Mouse (Mus musculus) lung, adult 2 months (tissue): ENCODE measurements around the gene Psmd11. TPM values are rescaled to one million over a fixed set of nuclear protein-coding genes. Genes with fewer than 3 reads are reported as not detected.
A peak's percentile ranks its signal among the peaks of the same experiment; 100 is the strongest.
"Not testable (repeated sequence)": the region's sequence is repeated elsewhere in the genome, so short reads cannot be mapped to it uniquely, and the experiment has no call there.

Experiments used
- DNase-seq: peaks from one replicate; pipeline ENCODE4 v3.0.0; 2022
- H3K4me1 ChIP-seq: fragments of 200-500 bp; 2 replicates; pipeline ENCODE4 v1.6.1; 2011; ENCODE audit warnings: low read length; ENCODE audit not compliant: control insufficient read depth, insufficient read depth
- H3K4me3 ChIP-seq: fragments of 200-500 bp; replicated peaks from 2 replicates; pipeline ENCODE3; 2011; ENCODE audit warnings: low read depth, mild to moderate bottlenecking, control low read depth, low read length; ENCODE audit errors: extremely low read depth
- CTCF ChIP-seq: fragments of 200-500 bp; IDR thresholded peaks from 2 replicates; pipeline ENCODE4 v1.5.1; 2011; ENCODE audit warnings: mild to moderate bottlenecking, low read length, control low read depth; ENCODE audit not compliant: insufficient read depth
- POLR2A ChIP-seq: fragments of 200-500 bp; IDR thresholded peaks from 2 replicates; pipeline ENCODE4 v1.6.1; 2011; ENCODE audit warnings: low read depth, mild to moderate bottlenecking, control low read depth, low read length, borderline replicate concordance; ENCODE audit errors: extremely low read depth
- WGBS: fragments of 180-500 bp; shearing (Covaris S2); methylation state at CpG from one replicate; pipeline ENCODE4 v1.1.7; 2018; 5-methylcytosine and 5-hydroxymethylcytosine counted together
- polyA plus RNA-seq: library from polyadenylated mRNA; depleted of rRNA; stranded (reverse); fragments of >200 nt; gene quantifications from 2 replicates; pipeline ENCODE4 v1.2.3, GENCODE M21; 2012

Gene Psmd11
- polyA plus RNA-seq, 1 experiment: 48.3 TPM

DNA sequence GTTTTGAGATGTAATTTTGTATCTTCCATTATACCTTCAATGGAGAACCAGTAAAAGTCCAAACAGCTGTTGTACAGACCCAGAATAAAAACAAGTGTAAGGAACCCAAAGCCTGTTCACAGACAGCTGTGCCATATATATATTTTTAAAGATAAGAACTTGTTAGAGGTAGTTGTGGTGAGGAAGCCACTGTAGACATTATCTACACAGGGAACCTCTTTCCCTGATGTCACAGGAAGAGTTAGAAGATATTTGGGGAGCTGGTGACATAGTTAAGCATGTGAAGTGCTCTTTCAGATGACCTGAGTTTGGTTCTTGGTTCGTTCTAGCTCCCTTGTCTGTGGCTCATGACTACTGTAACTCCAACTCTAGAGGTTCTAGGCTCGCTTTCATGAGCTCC is 3.7 kb upstream of the Psmd11 start:
- no peak for DNase-seq
- Histone ChIP-seq H3K4me1 (peaks cover 2% of the 10 kb centered on the region), H3K4me3 (no peak overlapping the region)
- 59% methylated on average over 2 of the region's 2 CpGs for WGBS
- TF ChIP-seq CTCF (no peak), POLR2A (no peak)

DNA sequence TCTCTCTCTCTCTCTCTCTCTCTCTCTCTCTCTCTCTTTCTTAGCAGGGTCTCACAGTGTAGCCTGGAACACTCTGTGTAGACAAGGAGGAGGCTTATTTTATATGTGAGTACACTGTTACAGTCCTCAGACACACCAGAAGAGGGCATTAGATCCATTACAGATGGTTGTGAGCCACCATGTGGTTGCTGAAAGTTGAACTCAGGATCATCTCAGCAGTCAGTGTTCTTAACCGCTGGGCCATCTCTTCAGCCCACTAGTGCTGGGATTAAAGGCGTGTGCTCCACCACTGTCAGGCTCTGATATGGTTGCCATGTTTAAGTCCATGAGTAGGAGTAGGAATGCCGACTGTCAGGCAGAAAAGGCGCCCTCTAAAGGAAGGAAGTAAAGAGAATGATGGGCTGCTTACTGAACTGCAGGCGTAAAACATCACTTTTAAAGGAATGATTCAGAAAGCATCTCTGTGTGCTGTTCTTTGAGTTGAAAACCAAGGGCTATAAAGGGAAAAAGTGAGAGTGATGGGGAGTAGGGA is 3.1 kb upstream of the Psmd11 start:
- DNase-seq: no peak
- Histone ChIP-seq H3K4me3 (no peak overlapping the region), H3K4me1 (peaks cover 4% of the 10 kb centered on the region)
- 58% methylated on average over 5 of the region's 5 CpGs for WGBS
- TF ChIP-seq CTCF: no peak
- TF ChIP-seq POLR2A: no peak

DNA sequence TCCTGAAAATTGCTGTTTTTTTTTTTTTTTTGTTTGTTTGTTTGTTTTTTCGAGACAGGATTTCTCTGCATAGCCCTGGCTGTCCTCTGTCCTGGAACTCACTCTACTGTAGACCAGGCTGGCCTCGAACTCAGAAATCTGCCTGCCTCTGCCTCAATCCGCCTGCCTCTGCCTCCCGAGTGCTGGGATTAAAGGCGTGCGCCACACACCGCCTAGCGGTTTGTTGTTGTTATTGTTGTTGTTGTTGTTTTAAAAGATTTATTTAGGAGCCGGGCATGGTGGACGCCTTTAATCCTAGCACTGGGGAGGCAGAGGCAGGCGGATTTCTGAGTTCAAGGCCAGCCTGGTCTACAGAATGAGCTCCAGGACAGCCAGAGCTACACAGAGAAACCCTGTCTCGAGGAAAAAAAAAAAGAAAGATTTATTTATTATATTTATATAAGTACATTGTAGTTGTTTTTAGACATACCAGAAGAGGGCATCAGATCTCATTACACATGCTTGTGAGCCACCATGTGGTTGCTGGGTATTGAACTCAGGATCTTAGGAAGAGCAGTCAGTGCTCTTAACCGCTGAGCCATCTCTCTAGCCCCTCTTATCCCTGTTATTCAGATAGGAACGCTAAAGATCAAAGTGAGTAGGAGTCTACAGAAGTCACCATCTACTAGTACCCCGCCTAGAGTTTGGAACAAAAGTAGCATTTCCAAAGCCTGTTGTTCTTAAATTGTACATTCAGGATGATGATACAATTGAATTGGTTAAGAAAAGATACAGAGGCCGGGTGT is 2.2 kb upstream of the Psmd11 start:
- not testable (repeated sequence) for H3K4me1 ChIP-seq, H3K4me3 ChIP-seq, DNase-seq
- WGBS: 76% methylated on average over 16 of the region's 16 CpGs

DNA sequence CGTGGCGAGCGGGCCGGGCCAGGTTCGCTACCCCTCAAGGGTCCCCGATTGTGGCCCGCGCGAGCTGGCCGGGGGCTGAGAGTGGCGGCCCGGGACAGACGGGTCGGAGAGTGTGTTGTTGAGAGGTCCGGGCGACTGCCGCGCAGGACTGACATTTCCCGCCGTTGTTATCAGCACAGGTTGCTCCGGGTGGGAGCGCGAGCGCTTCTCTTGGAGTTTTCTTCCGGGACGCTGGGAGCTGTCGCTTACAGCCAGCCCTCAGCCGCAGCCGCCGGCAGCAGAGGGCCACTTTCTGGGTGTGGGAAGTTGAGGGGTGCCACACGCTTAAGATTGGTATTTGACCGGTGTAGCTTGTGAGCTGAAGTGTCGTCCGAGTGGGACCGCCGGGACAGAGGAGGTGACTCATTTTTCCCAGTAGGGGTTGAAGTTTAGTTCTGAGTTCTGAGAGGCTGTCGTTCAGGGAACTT is 627 bp downstream of the Psmd11 start:
- DNase-seq: peak; percentile 65
- H3K4me1 ChIP-seq: peaks cover 4% of the 10 kb centered on the region
- no peak for TF ChIP-seq POLR2A
- TF ChIP-seq CTCF: no peak
- peak overlapping the region; percentile 85 for H3K4me3 ChIP-seq
- under 1% methylated on average over 37 of the region's 37 CpGs for WGBS

DNA sequence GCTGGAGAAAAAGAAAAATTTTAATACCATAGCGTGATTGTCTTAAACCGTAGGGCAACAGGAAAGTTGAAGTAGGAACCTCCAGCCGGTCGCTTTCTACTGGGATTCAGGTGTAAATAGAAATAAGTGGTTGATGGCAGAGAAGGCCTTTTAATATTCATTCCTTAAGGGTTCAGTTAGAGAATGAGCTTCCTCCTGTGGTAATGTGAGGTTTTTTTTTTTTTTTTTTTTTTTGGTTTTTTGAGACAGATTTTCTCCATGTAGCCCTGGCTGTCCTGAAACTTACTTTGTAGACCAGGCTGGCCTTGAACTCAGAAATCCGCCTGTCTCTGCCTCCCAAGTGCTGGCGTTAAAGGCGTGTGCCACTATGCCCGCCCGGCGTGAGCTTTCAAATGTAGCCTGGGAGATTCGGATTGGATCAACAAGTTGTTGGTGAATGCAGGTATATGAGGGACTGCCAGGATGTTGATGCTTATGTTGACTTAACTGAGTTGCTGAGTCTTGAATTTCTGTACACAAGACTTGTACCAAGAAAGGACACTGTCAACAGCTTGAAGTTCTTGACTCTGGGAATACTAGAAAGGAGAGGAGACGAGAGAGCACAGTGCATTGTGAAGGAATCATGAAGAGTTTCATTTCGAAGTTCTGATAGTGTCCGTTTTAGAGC is 1.2 kb downstream of the Psmd11 start:
- DNase-seq: no peak
- WGBS: 43% methylated on average over 14 of the region's 14 CpGs
- no peak for TF ChIP-seq CTCF
- TF ChIP-seq POLR2A: no peak

DNA sequence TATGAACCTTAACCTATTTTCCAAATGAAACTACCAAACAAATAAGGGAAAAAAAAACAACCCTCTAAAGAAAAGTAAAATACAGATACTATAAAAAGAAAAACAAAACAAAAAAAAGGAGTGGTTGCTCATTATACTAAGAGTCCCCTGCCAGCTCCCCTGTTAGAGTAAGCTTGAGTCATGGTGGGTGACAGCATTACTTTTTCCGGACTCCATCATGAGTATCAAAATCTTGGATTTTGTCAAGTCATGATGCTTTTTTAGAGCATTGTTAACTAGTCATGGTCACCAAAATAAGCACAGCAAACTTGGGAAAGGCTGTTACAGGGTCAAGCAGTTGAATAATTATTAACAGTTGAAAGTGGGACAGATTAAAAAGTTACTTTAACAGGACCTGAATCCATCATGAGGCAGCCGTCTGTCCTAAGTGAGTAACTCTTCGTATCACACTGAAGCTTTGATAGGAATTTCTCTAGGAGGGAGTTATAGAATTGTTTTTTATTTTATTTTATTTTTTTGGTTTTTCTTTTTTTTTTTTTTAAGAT is 2.0 kb downstream of the Psmd11 start:
- WGBS: 76% methylated on average over 3 of the region's 3 CpGs
- H3K4me3 ChIP-seq: no peak overlapping the region
- peaks cover 4% of the 10 kb centered on the region for H3K4me1 ChIP-seq
- TF ChIP-seq POLR2A (no peak), CTCF (no peak)
- DNase-seq: no peak

More for the DNA sequence above, 1.2 kb downstream of the Psmd11 start:
- H3K4me1 ChIP-seq: peaks cover 4% of the 10 kb centered on the region
- H3K4me3 ChIP-seq: peak overlapping the region; percentile 85

DNA sequence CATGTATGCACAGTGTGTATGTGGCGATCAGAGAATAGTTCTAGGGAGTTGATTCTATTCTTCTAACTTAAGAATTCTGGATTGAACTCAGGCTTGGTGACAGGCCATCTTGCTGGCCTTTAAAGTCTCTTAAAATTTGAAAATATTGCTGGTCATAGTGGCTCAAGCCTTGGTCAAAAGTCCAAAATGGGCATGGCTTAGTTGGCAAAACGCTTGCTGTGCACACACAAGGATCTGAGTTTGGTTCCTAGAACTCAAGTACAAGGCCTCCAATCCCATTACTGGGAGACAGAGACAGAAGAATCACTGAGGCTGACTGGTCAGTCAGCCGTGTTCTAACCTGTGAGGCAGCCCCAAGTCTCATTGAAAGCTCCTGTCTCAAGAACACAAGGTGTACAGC is 18.5 kb downstream of the Psmd11 start:
- Histone ChIP-seq H3K4me1 (no peaks in the 10 kb centered on the region), H3K4me3 (no peak overlapping the region)
- 93% methylated on average over 3 of the region's 3 CpGs for WGBS
- TF ChIP-seq POLR2A: no peak
- no peak for TF ChIP-seq CTCF
- DNase-seq: no peak

DNA sequence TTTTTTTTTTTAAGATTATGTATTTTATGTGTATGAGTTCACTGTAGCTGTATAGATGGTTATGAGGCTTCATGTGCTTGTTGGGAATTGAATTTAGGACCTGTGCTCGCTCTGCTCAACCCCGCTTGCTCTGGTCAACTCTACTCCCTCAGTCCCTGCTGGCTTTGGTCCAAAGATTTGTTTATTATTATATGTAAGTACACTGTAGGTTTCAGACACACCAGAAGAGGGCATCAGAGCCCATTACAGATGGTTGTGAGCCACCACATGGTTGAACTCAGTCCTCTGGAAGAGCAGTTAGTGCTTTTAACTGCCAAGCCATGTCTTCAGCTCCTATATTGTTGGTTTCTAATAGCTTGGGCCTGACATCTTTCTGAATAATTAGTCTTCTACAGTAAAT is 21.4 kb downstream of the Psmd11 start:
- no peaks in the 10 kb centered on the region for H3K4me1 ChIP-seq
- no peak overlapping the region for H3K4me3 ChIP-seq
- no peak for DNase-seq
- TF ChIP-seq POLR2A (no peak), CTCF (no peak)
- WGBS: 78% methylated on average over 2 of the region's 2 CpGs

DNA sequence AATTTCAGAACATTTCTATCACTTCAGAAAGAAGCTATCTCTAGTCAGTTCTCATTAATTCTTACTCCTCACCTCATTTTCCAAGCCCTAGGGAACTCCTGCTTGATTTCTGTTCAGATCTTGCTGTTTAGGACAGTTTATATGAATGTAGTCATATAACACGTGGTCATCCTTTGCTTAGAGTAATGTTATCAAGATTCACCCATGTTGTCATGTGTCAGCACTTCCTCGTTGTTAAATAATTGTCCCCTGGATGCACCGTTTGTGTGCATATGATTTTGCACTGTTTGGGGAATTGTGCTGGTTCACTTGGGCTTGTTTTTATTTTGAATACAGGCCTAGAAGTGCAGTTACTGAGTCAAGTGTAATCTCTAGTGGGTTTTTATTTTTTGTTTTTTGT is 23.8 kb downstream of the Psmd11 start:
- WGBS: 64% methylated on average over 3 of the region's 3 CpGs
- TF ChIP-seq POLR2A (no peak), CTCF (no peak)
- Histone ChIP-seq H3K4me3 (no peak overlapping the region), H3K4me1 (no peaks in the 10 kb centered on the region)
- no peak for DNase-seq

DNA sequence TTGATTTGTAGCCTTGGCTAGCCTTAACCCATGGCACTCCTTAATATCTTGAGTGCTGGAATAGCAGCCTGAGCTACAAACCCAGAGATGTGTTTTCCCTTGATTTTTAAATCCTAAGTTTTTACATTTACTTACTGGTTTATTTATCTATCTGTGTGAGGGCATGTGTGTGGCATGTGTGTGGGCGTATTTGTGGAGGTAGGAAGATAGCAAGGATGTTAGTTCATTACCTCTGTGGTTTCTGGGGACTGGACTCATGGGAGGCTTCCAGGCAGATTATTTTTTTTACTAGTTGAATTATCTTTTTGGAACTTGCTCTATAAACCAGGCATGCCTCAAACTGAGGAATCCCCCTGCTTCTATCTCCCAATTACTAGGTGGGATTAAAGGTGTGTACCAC is 24.8 kb downstream of the Psmd11 start:
- TF ChIP-seq CTCF (no peak), POLR2A (no peak)
- H3K4me3 ChIP-seq: no peak overlapping the region
- 95% methylated on average over 1 of the region's 1 CpGs for WGBS
- DNase-seq: no peak
- H3K4me1 ChIP-seq: no peaks in the 10 kb centered on the region

DNA sequence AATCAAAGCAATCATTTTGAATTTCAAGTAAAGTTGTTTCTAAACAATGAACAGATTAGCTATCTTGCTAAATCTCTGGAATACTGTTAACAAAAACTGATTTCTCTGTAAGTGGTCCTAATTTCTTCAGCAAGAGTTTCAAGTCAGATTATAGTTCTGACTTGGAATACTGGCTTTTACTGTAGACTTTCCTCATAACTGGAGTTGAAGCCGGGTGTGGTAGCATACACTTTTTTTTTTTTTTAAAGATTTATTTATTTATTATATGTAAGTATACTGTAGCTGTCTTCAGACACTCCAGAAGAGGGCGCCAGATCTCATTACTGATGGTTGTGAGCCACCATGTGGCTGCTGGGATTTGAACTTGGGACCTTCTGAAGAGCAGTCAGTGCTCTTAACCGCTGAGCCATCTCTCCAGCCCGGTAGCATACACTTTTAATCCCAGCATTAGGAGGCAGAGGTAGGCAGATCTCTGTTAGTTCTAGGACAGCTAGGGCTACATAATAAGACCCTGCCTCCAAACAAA is 35.3 kb downstream of the Psmd11 start:
- not testable (repeated sequence) for H3K4me3 ChIP-seq, DNase-seq, H3K4me1 ChIP-seq
- WGBS: 88% methylated on average over 4 of the region's 4 CpGs
